Mouse (Mus musculus) testis, adult 2 months (tissue): ENCODE data around the gene Gprc5d.

Source experiments
- CTCF ChIP-seq: fragments of 200-500 bp; IDR thresholded peaks from 2 replicates; pipeline ENCODE4 v1.5.1; 2012; ENCODE audit warnings: low read depth, mild to moderate bottlenecking, inconsistent platforms, low read length, moderate library complexity; ENCODE audit not compliant: control insufficient read depth, insufficient read depth, insufficient replicate concordance
- POLR2A ChIP-seq: fragments of 200-500 bp; IDR thresholded peaks from 2 replicates; pipeline ENCODE4 v1.6.1; 2012; ENCODE audit warnings: low read depth, mild to moderate bottlenecking, inconsistent platforms, low read length, moderate library complexity; ENCODE audit not compliant: control insufficient read depth

GRCm38 (mm10) chr6:135107014-135107413 is 11.1 kb downstream of the Gprc5d start:
- TF ChIP-seq POLR2A (no peak), CTCF (no peak)
